Mouse (Mus musculus) intestine, postnatal 0 days (tissue): Measurements from ENCODE around the gene Tmed2. TPM values are rescaled to one million over a fixed set of nuclear protein-coding genes. Genes with fewer than 3 reads are reported as not detected.

Experiments used
- ATAC-seq: fragments of 200-750 bp; cut with Nextera tagmentation; 2 replicates; pipeline ENCODE4 v1.8.0; 2017; ENCODE audit warnings: mild to moderate bottlenecking, moderate TSS enrichment, moderate library complexity
- H3K27ac ChIP-seq: fragments of 300-500 bp; sonication (generic); 2 replicates; pipeline ENCODE4 v1.5.1; 2014; ENCODE audit warnings: mild to moderate bottlenecking, low read depth, low read length, moderate library complexity
- H3K27me3 ChIP-seq: fragments of 300-500 bp; sonication (generic); replicated peaks from 2 replicates; pipeline ENCODE4 v1.6.1; 2014; ENCODE audit warnings: low read length, mixed read lengths; ENCODE audit not compliant: control insufficient read depth, insufficient read depth
- H3K36me3 ChIP-seq: fragments of 300-500 bp; sonication (generic); 2 replicates; pipeline ENCODE4 v1.6.1; 2014; ENCODE audit warnings: mild to moderate bottlenecking, moderate library complexity; ENCODE audit not compliant: control insufficient read depth, insufficient read depth
- H3K4me1 ChIP-seq: fragments of 300-500 bp; sonication (generic); replicated peaks from 2 replicates; pipeline ENCODE4 v1.6.1; 2014; ENCODE audit warnings: antibody characterized with exemption, low read length, mixed read lengths; ENCODE audit not compliant: control insufficient read depth, insufficient read depth
- H3K4me2 ChIP-seq: fragments of 300-500 bp; sonication (generic); replicated peaks from 2 replicates; pipeline ENCODE4 v1.6.1; 2014; ENCODE audit warnings: low read depth, mild to moderate bottlenecking, moderate library complexity
- H3K4me3 ChIP-seq: fragments of 300-500 bp; sonication (generic); 2 replicates; pipeline ENCODE4 v1.5.1; 2014; ENCODE audit warnings: low read depth, low read length
- H3K9ac ChIP-seq: fragments of 300-500 bp; sonication (generic); 2 replicates; pipeline ENCODE4 v1.6.1; 2014; ENCODE audit warnings: mild to moderate bottlenecking, low read depth, low read length
- H3K9me3 ChIP-seq: fragments of 300-500 bp; sonication (generic); 2 replicates; pipeline ENCODE4 v1.6.1; 2016; ENCODE audit warnings: mixed run types; ENCODE audit not compliant: control insufficient read depth
- CTCF ChIP-seq: sonication (generic); IDR thresholded peaks from 2 replicates; pipeline ENCODE4 v1.5.1; 2016; ENCODE audit warnings: low read depth, mild to moderate bottlenecking, control low read depth, antibody characterized with exemption, moderate library complexity
- WGBS: fragments of 180-500 bp; shearing (Covaris S2); extraction: QIAGEN DNeasy Blood & Tissue Kit; methylation state at CpG from one replicate; pipeline ENCODE4 v1.1.7; 2014; 5-methylcytosine and 5-hydroxymethylcytosine counted together
- polyA plus RNA-seq: library from polyadenylated mRNA; unstranded; fragments of >200 nt; fragmentation: Nextera tagmentation; extraction: Ambion mirVana; gene quantifications from 2 replicates; pipeline ENCODE4 v1.2.1, GENCODE M21; 2015

Tmed2 gene
- polyA plus RNA-seq, 1 experiment from 2014 or later: 414 TPM

DNA sequence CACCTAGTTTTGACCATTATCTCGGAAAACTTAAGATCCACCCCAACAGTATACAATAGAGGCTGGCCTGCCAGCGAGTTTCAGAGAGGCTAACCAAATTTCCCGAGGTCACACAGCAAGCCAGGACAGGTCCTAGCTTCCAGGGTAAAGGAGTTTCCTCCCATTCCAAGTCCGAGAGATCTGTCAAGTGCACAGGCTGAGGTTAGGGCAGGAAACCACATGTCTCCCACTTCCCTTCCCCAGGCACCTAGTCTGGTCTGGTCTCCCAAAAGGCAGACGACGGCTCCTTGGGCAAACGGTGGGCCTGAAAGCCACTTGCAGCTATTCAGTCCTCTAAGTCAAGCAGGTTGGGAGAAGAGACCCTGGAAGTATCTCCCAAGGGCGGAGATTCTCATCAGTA is 10.8 kb upstream of the Tmed2 start:
- ATAC-seq: no peak
- Histone ChIP-seq H3K36me3 (no peaks in the 10 kb centered on the region), H3K27me3 (no peaks in the 10 kb centered on the region; the same call in 1 of the 2 replicates), H3K9ac (no peak overlapping the region), H3K4me3 (peak overlapping the region; percentile 80), H3K27ac (no peak overlapping the region; the same call in 1 of the 2 replicates), H3K4me1 (no peaks in the 10 kb centered on the region), H3K9me3 (no peaks in the 10 kb centered on the region), H3K4me2 (peak overlapping the region; percentile 92)
- 58% methylated on average over 8 of the region's 8 CpGs for WGBS
- no peak for TF ChIP-seq CTCF

- H3K27ac ChIP-seq: peak within 1 kb of the TSS; percentile 68
- peak within 1 kb of the TSS; percentile 80 for H3K4me3 ChIP-seq
- no peak for TF ChIP-seq CTCF
- ATAC-seq: peak; percentile 50; the same call in 1 of the 2 replicates
- 1% methylated on average over 95 of the region's 96 CpGs for WGBS
- H3K9me3 ChIP-seq: no peaks in the 10 kb centered on the region
- no peaks in the 10 kb centered on the region; the same call in 1 of the 2 replicates for H3K27me3 ChIP-seq
- no peaks in the 10 kb centered on the region for H3K36me3 ChIP-seq
- H3K4me2 ChIP-seq: peak within 1 kb of the TSS; percentile 92
- peak within 1 kb of the TSS; percentile 65 for H3K9ac ChIP-seq
- no peaks in the 10 kb centered on the region for H3K4me1 ChIP-seq
Measured at GRCm38 (mm10) chr5:124530655-124531582, 9.6 kb upstream of the Tmed2 start, which contains the start of gene Rilpl1. Gene Rilpl1, minus strand, starts transcription at chr5:124531391.

- no peak for TF ChIP-seq CTCF
- Histone ChIP-seq H3K9me3 (no peaks in the 10 kb centered on the region), H3K9ac (peak overlapping the region; percentile 65), H3K4me2 (peak overlapping the region; percentile 92), H3K4me1 (no peaks in the 10 kb centered on the region), H3K27me3 (no peaks in the 10 kb centered on the region; the same call in 1 of the 2 replicates), H3K27ac (peak overlapping the region; percentile 68), H3K4me3 (peak overlapping the region; percentile 80), H3K36me3 (no peaks in the 10 kb centered on the region)
- 18% methylated on average over 14 of the region's 14 CpGs for WGBS
- no peak for ATAC-seq
Measured at GRCm38 (mm10) chr5:124531583-124531930, 8.9 kb upstream of the Tmed2 start.

DNA sequence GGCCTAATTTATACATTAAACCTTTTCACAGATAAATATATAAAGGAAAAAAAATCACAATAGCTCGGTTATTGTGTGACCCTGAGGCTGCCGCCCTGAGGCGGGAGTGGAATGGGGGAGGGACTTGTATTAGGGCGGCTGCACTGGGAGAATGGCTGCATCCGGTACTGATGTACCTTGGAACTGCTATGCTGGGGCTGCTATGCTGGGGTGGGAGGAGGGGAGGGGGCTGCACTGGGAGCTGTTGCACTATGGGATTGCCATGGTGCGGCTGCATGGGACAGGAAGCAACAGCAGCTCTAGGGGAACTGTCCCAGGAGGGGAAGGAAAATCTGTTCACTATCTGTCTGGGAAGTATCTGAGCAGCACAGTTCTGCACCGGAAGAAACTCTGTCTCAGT is 8.0 kb upstream of the Tmed2 start:
- no peak for ATAC-seq

GRCm38 (mm10) chr5:124535016-124535415 is 5.5 kb upstream of the Tmed2 start:
- WGBS: 61% methylated on average over 5 of the region's 5 CpGs
- Histone ChIP-seq H3K4me1 (no peaks in the 10 kb centered on the region), H3K9ac (no peak overlapping the region), H3K4me3 (no peak overlapping the region), H3K36me3 (no peaks in the 10 kb centered on the region), H3K9me3 (no peaks in the 10 kb centered on the region), H3K27ac (no peak overlapping the region), H3K27me3 (no peaks in the 10 kb centered on the region; the same call in 1 of the 2 replicates), H3K4me2 (no peak overlapping the region)
- no peak for TF ChIP-seq CTCF
- ATAC-seq: no peak

More for the DNA sequence above, 8.0 kb upstream of the Tmed2 start:
- no peaks in the 10 kb centered on the region for H3K9me3 ChIP-seq
- no peak overlapping the region for H3K4me3 ChIP-seq
- no peaks in the 10 kb centered on the region for H3K36me3 ChIP-seq
- H3K27ac ChIP-seq: no peak overlapping the region
- no peak for TF ChIP-seq CTCF
- no peak overlapping the region for H3K4me2 ChIP-seq
- WGBS: 35% methylated on average over 7 of the region's 7 CpGs
- H3K27me3 ChIP-seq: no peaks in the 10 kb centered on the region; the same call in 1 of the 2 replicates
- no peak overlapping the region for H3K9ac ChIP-seq
- no peaks in the 10 kb centered on the region for H3K4me1 ChIP-seq

DNA sequence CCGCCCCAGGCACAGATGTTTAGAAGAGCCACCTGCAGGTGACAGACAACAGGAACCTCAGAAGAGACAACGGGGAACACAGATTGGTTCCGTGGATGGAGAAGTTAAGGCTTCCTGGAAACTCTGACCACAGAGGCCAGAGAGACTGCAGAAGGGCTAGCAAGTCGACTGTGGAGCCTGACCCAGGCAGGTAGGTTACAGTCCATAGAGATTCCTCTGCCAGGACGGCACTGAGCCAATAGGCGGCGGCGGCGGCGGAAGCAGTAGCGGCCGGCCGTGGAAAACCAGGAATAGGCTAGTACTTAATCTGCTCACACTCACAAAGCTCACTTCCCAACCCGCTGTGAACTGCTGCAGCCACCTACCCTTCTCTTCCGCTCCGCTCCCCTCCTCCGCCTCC is 3.7 kb upstream of the Tmed2 start:
- no peak for ATAC-seq
- Histone ChIP-seq H3K4me1 (no peaks in the 10 kb centered on the region), H3K9me3 (no peaks in the 10 kb centered on the region), H3K9ac (peak overlapping the region; percentile 27; the same call in 1 of the 2 replicates), H3K27ac (0 out of 2 replicates have a peak overlapping the region, but pooled peaks have one; percentile 22), H3K27me3 (no peaks in the 10 kb centered on the region), H3K36me3 (no peaks in the 10 kb centered on the region), H3K4me3 (0 out of 2 replicates have a peak overlapping the region, but pooled peaks have one; percentile 7), H3K4me2 (peak overlapping the region; percentile 64)
- 11% methylated on average over 7 of the region's 17 CpGs for WGBS
- TF ChIP-seq CTCF: peak; percentile 38
